Mouse (Mus musculus): Measurements from ENCODE around the gene Tasp1. TPM values are rescaled to one million over a fixed set of nuclear protein-coding genes. Genes with fewer than 3 reads are reported as not detected.
"Not testable (repeated sequence)": the region's sequence is repeated elsewhere in the genome, so short reads cannot be mapped to it uniquely, and the experiment has no call there.

Tasp1 gene
- polyA plus RNA-seq, 1 experiment from 2014 or later = 15.1 TPM

GRCm38 (mm10) chr2:139934033-139934572 is 132.5 kb downstream of the Tasp1 start:
- Histone ChIP-seq H3K36me3 (ENCODE audit: control insufficient read depth, insufficient read depth, low read length) (no peaks in the 10 kb centered on the region), H3K27me3 (ENCODE audit: control insufficient read depth, insufficient read depth, low read length) (no peaks in the 10 kb centered on the region), H3K9ac (ENCODE audit: low read length) (no peak overlapping the region), H3K4me1 (ENCODE audit: control insufficient read depth, insufficient read depth, low read length) (no peaks in the 10 kb centered on the region), H3K4me2 (ENCODE audit: low read depth) (no peak overlapping the region), H3K27ac (ENCODE audit: low read depth, low read length) (no peak overlapping the region), H3K4me3 (ENCODE audit: low read depth, low read length) (no peak overlapping the region), H3K9me3 (ENCODE audit: control insufficient read depth, low read length) (no peaks in the 10 kb centered on the region)
- ATAC-seq (ENCODE audit: insufficient read depth, low FRiP score, low TSS enrichment) = no peak
- 82% methylated on average over 4 of the region's 4 CpGs for WGBS
- no peak for DNase-seq (ENCODE audit: low spot score)

- no peak overlapping the region for H3K4me3 ChIP-seq (ENCODE audit: low read depth, low read length)
- H3K27ac ChIP-seq (ENCODE audit: low read depth, low read length) = no peak overlapping the region
- no peak overlapping the region for H3K4me2 ChIP-seq (ENCODE audit: low read depth)
- 86% methylated on average over 2 of the region's 2 CpGs for WGBS
- DNase-seq (ENCODE audit: low spot score) (no peak), ATAC-seq (ENCODE audit: insufficient read depth, low FRiP score, low TSS enrichment) (no peak)
- no peaks in the 10 kb centered on the region for H3K9me3 ChIP-seq (ENCODE audit: control insufficient read depth, low read length)
- H3K27me3 ChIP-seq (ENCODE audit: control insufficient read depth, insufficient read depth, low read length) = no peaks in the 10 kb centered on the region
- H3K9ac ChIP-seq (ENCODE audit: low read length) = no peak overlapping the region
- no peaks in the 10 kb centered on the region for H3K36me3 ChIP-seq (ENCODE audit: control insufficient read depth, insufficient read depth, low read length)
- no peaks in the 10 kb centered on the region for H3K4me1 ChIP-seq (ENCODE audit: control insufficient read depth, insufficient read depth, low read length)
These were observed 134.4 kb downstream of the Tasp1 start for GRCm38 (mm10) chr2:139932211-139932610.

DNA sequence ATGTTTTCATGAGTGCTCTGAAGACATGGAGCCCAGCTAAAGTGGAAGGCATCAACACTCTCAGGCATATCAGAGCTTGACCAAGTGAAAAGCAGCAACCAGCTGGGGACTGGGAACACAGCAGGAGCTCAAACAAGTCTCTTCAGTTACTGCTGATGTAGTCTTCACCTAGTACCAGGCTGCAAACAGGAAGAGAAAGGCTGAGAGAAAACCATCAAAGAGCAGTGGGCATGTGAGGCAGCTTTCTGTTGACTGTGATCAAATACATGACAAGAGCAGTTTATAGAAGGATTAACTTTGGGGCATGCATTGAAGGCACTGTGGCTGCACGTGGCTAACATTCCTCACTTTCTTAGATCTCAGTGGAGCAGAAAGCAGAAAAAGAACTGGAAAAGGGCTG is 141.7 kb downstream of the Tasp1 start:
- H3K9ac ChIP-seq (ENCODE audit: low read length) = no peak overlapping the region
- H3K27ac ChIP-seq (ENCODE audit: low read depth, low read length) = no peak overlapping the region
- DNase-seq (ENCODE audit: low spot score) = no peak
- 25% methylated on average over 1 of the region's 1 CpGs for WGBS
- no peaks in the 10 kb centered on the region; the same call in 1 of the 2 replicates for H3K4me1 ChIP-seq (ENCODE audit: control insufficient read depth, insufficient read depth, low read length)
- no peak for ATAC-seq (ENCODE audit: insufficient read depth, low FRiP score, low TSS enrichment)
- no peaks in the 10 kb centered on the region for H3K36me3 ChIP-seq (ENCODE audit: control insufficient read depth, insufficient read depth, low read length)
- no peak overlapping the region for H3K4me2 ChIP-seq (ENCODE audit: low read depth)
- no peak overlapping the region for H3K4me3 ChIP-seq (ENCODE audit: low read depth, low read length)
- no peaks in the 10 kb centered on the region for H3K9me3 ChIP-seq (ENCODE audit: control insufficient read depth, low read length)
- H3K27me3 ChIP-seq (ENCODE audit: control insufficient read depth, insufficient read depth, low read length) = no peaks in the 10 kb centered on the region

DNA sequence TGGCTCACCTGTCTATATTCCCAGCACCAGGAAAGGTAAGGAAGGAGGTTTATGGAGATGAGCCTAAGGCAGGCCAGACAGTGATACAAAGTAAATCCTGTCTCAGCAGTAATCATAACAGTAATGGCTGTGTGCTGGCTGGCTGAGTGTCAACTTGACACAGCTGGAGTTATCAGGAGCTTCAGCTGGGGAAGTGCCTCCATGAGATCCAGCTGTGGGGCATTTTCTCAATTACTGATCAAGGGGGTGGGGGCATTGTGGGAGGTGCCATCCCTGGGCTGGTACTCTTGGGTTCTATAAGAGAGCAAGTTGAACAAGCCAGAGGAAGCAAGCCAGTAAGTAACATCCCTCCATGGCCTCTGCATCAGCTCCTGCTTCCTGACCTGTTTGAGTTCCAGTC is 145.2 kb downstream of the Tasp1 start:
- H3K9me3 ChIP-seq (ENCODE audit: control insufficient read depth, low read length); H3K27ac ChIP-seq (ENCODE audit: low read depth, low read length); H3K9ac ChIP-seq (ENCODE audit: low read length); DNase-seq (ENCODE audit: low spot score); H3K27me3 ChIP-seq (ENCODE audit: control insufficient read depth, insufficient read depth, low read length); H3K4me1 ChIP-seq (ENCODE audit: control insufficient read depth, insufficient read depth, low read length); H3K36me3 ChIP-seq (ENCODE audit: control insufficient read depth, insufficient read depth, low read length); ATAC-seq (ENCODE audit: insufficient read depth, low FRiP score, low TSS enrichment); H3K4me3 ChIP-seq (ENCODE audit: low read depth, low read length); H3K4me2 ChIP-seq (ENCODE audit: low read depth): not testable (repeated sequence)

- Histone ChIP-seq H3K27me3 (ENCODE audit: control insufficient read depth, insufficient read depth, low read length) (no peaks in the 10 kb centered on the region), H3K9me3 (ENCODE audit: control insufficient read depth, low read length) (no peaks in the 10 kb centered on the region), H3K4me1 (ENCODE audit: control insufficient read depth, insufficient read depth, low read length) (no peaks in the 10 kb centered on the region), H3K4me2 (ENCODE audit: low read depth) (no peak overlapping the region), H3K9ac (ENCODE audit: low read length) (no peak overlapping the region), H3K27ac (ENCODE audit: low read depth, low read length) (no peak overlapping the region), H3K4me3 (ENCODE audit: low read depth, low read length) (no peak overlapping the region), H3K36me3 (ENCODE audit: control insufficient read depth, insufficient read depth, low read length) (no peaks in the 10 kb centered on the region)
- ATAC-seq (ENCODE audit: insufficient read depth, low FRiP score, low TSS enrichment) (no peak), DNase-seq (ENCODE audit: low spot score) (no peak)
- WGBS = 73% methylated on average over 2 of the region's 2 CpGs
These were observed 146.8 kb downstream of the Tasp1 start for GRCm38 (mm10) chr2:139919757-139920156.

DNA sequence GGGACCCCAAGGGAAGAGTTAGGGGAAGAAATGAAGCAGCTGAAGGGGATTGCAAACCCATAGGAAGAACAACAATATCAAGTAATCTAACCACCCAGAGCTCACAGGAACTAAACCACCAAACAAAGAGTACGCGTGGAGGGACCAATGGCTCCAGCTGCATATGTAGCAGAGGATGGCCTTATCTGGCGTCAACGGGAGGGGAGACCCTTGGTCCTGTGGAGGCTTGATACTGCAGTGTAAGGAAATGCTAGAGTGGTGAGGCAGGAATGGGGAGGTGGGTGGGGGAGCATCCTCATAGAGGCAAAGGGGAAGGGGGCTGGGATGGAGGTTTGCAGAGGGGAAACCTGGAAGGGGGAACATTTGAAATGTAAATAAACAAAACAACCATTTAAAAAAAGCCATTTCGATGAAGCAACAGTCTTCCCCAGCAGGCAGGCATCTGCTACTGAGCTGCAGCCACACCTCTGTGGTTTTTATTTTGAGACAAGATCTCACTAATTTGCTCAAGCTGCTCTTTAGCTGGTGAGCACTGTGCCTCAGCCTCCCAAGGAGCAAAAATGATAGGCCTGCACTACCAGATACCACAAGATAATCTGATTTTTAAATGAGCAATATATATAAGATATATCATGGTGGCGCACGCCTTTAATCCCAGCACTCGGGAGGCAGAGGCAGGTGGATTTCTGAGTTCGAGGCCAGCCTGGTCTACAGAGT is 160.0 kb downstream of the Tasp1 start:
- 87% methylated on average over 9 of the region's 9 CpGs for WGBS

DNA sequence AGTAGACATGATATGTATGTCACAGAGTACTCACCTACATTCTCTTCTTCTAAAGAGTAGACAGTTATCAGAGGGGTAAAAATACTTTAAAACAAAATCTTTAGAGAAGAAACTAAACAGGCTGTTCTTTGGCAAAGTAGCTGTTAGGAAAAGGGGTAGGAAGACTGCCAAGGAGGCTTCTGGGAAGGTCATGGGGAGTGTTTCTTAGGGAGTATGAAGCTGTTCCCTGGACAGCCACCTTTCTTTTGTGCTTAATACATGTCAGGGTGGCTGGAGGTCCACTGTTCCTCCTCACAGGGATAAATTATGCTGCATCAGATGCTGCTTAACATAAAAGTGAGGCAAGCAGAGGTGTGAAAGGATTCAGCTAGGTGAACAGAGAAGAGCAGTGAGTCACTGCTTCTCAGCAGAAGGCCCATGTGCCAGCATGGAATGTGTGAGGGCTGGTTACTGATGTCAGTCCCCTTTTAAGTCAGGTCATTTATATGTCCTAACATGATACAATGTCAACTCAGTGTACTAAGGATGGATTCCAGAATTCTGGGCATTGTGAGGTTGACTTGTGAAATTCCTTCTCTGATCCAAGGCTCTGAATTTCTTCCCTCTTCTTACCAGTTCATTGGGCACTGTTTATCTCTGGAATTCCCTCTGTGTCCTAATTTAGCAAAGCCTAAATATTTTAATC is 175.1 kb downstream of the Tasp1 start:
- no peaks in the 10 kb centered on the region for H3K27me3 ChIP-seq (ENCODE audit: control insufficient read depth, insufficient read depth, low read length)
- DNase-seq (ENCODE audit: low spot score) (no peak), ATAC-seq (ENCODE audit: insufficient read depth, low FRiP score, low TSS enrichment) (no peak)
- no peak overlapping the region for H3K4me3 ChIP-seq (ENCODE audit: low read depth, low read length)
- no peaks in the 10 kb centered on the region for H3K9me3 ChIP-seq (ENCODE audit: control insufficient read depth, low read length)
- no peaks in the 10 kb centered on the region for H3K4me1 ChIP-seq (ENCODE audit: control insufficient read depth, insufficient read depth, low read length)
- no peak overlapping the region for H3K27ac ChIP-seq (ENCODE audit: low read depth, low read length)
- H3K4me2 ChIP-seq (ENCODE audit: low read depth) = no peak overlapping the region
- no peaks in the 10 kb centered on the region for H3K36me3 ChIP-seq (ENCODE audit: control insufficient read depth, insufficient read depth, low read length)
- H3K9ac ChIP-seq (ENCODE audit: low read length) = no peak overlapping the region

More for the DNA sequence above, 160.0 kb downstream of the Tasp1 start:
- Histone ChIP-seq H3K36me3 (ENCODE audit: control insufficient read depth, insufficient read depth, low read length) (no peaks in the 10 kb centered on the region), H3K9ac (ENCODE audit: low read length) (no peak overlapping the region), H3K4me1 (ENCODE audit: control insufficient read depth, insufficient read depth, low read length) (no peaks in the 10 kb centered on the region), H3K27me3 (ENCODE audit: control insufficient read depth, insufficient read depth, low read length) (no peaks in the 10 kb centered on the region), H3K4me2 (ENCODE audit: low read depth) (no peak overlapping the region), H3K9me3 (ENCODE audit: control insufficient read depth, low read length) (no peaks in the 10 kb centered on the region), H3K4me3 (ENCODE audit: low read depth, low read length) (no peak overlapping the region), H3K27ac (ENCODE audit: low read depth, low read length) (no peak overlapping the region)
- DNase-seq (ENCODE audit: low spot score) (no peak), ATAC-seq (ENCODE audit: insufficient read depth, low FRiP score, low TSS enrichment) (0 out of 2 replicates have a peak, but pooled peaks have one; percentile 20)

DNA sequence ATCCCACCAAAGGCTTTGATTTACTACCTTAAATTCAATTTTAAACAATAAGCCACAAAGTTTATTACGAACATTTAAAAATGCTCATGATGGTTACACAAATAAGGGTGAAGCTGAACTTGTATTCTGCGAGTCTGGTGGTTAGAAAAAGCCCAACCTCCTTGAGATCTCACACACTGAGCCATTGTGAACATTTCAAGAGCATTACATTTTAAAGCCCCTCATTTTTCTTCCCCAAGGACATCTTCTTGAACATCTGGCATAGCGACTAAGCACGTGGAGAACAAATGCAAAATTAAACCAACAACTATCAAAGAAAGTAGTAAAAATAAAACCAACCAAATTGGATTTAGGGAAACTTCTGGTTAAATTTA is 182.4 kb downstream of the Tasp1 start:
- Histone ChIP-seq H3K27ac (ENCODE audit: low read depth, low read length) (no peak overlapping the region), H3K4me3 (ENCODE audit: low read depth, low read length) (no peak overlapping the region), H3K4me2 (ENCODE audit: low read depth) (no peak overlapping the region), H3K27me3 (ENCODE audit: control insufficient read depth, insufficient read depth, low read length) (no peaks in the 10 kb centered on the region), H3K36me3 (ENCODE audit: control insufficient read depth, insufficient read depth, low read length) (no peaks in the 10 kb centered on the region), H3K9me3 (ENCODE audit: control insufficient read depth, low read length) (no peaks in the 10 kb centered on the region), H3K4me1 (ENCODE audit: control insufficient read depth, insufficient read depth, low read length) (no peaks in the 10 kb centered on the region), H3K9ac (ENCODE audit: low read length) (no peak overlapping the region)
- 69% methylated on average over 4 of the region's 4 CpGs for WGBS
- ATAC-seq (ENCODE audit: insufficient read depth, low FRiP score, low TSS enrichment) (no peak), DNase-seq (ENCODE audit: low spot score) (no peak)
